Mouse (Mus musculus): ENCODE measurements at regions not wholly inside any gene's neighbourhood (a gene's known extent, or its start where the extent isn't known, plus 50 kb on each side); places are given as distances from the start of the nearest gene placed in this dataset.

- no peak overlapping the region for H3K9ac ChIP-seq
- WGBS = 82% methylated on average over 2 of the region's 2 CpGs
- H3K27me3 ChIP-seq (replicated peaks) = no peaks in the 10 kb centered on the region
- no peak for ATAC-seq (ENCODE audit: insufficient read depth, low FRiP score, low read depth)
- H3K4me1 ChIP-seq = no peaks in the 10 kb centered on the region
- no peak overlapping the region for H3K27ac ChIP-seq
- no peak overlapping the region for H3K4me2 ChIP-seq
- no peak overlapping the region for H3K4me3 ChIP-seq (replicated peaks)
- no peaks in the 10 kb centered on the region for H3K9me3 ChIP-seq
- H3K36me3 ChIP-seq = no peaks in the 10 kb centered on the region
Measured at GRCm38 (mm10) chr19:6607501-6607900, 64.7 kb upstream of the Slc22a12 start.

GRCm38 (mm10) chr19:6606667-6607066, 63.8 kb upstream of the Slc22a12 start:
- Histone ChIP-seq H3K36me3 (no peaks in the 10 kb centered on the region), H3K4me2 (no peak overlapping the region), H3K27me3 (replicated peaks) (no peaks in the 10 kb centered on the region), H3K4me1 (no peaks in the 10 kb centered on the region), H3K9ac (no peak overlapping the region), H3K9me3 (no peaks in the 10 kb centered on the region), H3K27ac (no peak overlapping the region), H3K4me3 (replicated peaks) (no peak overlapping the region)
- 76% methylated on average over 7 of the region's 7 CpGs for WGBS
- ATAC-seq (ENCODE audit: insufficient read depth, low FRiP score, low read depth) = no peak

DNA sequence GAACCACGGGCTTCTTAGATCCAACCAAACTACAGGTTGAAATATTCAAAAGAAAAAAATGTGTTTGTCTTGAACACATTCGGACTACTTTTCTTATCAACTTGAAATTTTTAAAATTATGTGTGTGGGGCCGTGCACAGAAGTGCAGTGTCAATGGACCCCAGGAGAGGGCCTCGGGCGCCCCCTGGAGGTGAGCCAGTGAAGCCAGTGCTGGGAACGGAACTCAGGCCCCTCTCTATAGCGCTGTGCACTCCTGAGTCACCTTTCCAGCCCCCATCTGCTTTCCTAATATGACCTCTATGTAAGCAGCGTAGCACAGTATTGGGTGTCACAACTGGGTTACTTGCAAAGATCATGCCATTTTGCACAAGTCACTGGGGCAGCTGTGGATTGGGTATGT, 61.9 kb upstream of the Slc22a12 start:
- Histone ChIP-seq H3K4me1 (0 out of 2 replicates have a peak, but pooled peaks cover 4% of the 10 kb centered on the region), H3K4me2 (no peak overlapping the region), H3K9ac (no peak overlapping the region), H3K27ac (no peak overlapping the region), H3K4me3 (replicated peaks) (no peak overlapping the region), H3K9me3 (no peaks in the 10 kb centered on the region), H3K27me3 (replicated peaks) (no peaks in the 10 kb centered on the region), H3K36me3 (no peaks in the 10 kb centered on the region)
- no peak for ATAC-seq (ENCODE audit: insufficient read depth, low FRiP score, low read depth)
- WGBS = 61% methylated on average over 8 of the region's 8 CpGs

DNA sequence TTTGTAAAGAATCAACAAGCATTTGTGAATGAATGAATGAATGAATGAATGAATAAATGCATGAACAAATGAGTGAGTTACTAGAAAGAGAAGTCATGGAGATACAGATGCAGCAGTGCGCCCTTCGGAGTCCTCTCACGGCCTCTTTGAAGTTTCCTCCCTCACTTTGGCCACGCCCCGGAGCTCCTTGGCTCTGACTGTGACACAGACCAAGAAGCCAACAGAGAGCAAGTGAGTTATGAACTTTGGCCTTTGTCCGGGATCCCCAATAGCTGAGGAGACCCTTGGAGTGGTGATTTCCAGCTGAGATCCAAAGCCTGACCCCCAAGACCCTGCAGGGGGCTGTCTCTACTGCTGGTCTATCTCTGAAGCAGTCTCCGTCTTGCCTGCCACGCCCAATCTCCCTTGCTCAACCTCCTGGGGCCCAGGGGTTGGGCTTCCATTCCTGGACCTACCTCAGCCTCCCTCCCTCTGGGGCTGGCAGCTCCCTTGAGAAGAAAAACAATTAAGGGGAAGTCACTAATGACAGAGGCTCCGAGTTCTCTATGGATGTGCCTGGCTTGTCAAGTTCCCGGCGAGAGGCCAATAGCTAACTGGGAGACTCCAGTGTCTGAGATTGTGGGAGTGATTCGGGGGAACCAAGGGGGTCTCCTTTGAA, 58.2 kb upstream of the Slc22a12 start:
- WGBS = 23% methylated on average over 12 of the region's 12 CpGs
- H3K4me3 ChIP-seq (replicated peaks) = no peak overlapping the region
- ATAC-seq (ENCODE audit: insufficient read depth, low FRiP score, low read depth) = no peak
- no peak overlapping the region for H3K27ac ChIP-seq
- no peak overlapping the region for H3K9ac ChIP-seq
- 0 out of 2 replicates have a peak, but pooled peaks cover 4% of the 10 kb centered on the region for H3K4me1 ChIP-seq
- no peak overlapping the region for H3K4me2 ChIP-seq
- H3K36me3 ChIP-seq = no peaks in the 10 kb centered on the region
- H3K27me3 ChIP-seq (replicated peaks) = no peaks in the 10 kb centered on the region
- no peaks in the 10 kb centered on the region for H3K9me3 ChIP-seq

DNA sequence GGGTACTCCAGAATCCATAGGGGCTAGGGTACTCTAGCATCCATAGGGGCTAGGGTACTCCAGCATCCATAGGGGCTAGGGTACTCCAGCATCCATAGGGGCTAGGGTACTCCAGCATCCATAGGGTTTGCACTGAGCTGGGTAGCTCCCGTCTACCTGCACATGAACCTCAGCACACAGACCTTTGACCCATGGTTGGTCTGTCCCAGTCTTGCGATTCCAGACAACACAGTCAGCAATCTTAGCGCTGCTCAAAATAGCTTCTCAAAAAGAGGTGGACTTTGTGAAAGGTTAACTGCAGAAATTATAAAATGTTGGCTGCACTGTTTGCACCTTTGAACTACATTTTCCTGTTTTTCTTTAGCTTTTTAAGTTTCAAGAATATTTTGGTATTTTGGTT, 56.4 kb upstream of the Slc22a12 start:
- no peak overlapping the region for H3K9ac ChIP-seq
- H3K27ac ChIP-seq = no peak overlapping the region
- 78% methylated on average over 3 of the region's 3 CpGs for WGBS
- no peak overlapping the region for H3K4me3 ChIP-seq (replicated peaks)
- no peaks in the 10 kb centered on the region for H3K27me3 ChIP-seq (replicated peaks)
- ATAC-seq (ENCODE audit: insufficient read depth, low FRiP score, low read depth) = no peak
- H3K36me3 ChIP-seq = no peaks in the 10 kb centered on the region
- H3K4me2 ChIP-seq = no peak overlapping the region
- H3K9me3 ChIP-seq = no peaks in the 10 kb centered on the region
- 0 out of 2 replicates have a peak, but pooled peaks cover 4% of the 10 kb centered on the region for H3K4me1 ChIP-seq

DNA sequence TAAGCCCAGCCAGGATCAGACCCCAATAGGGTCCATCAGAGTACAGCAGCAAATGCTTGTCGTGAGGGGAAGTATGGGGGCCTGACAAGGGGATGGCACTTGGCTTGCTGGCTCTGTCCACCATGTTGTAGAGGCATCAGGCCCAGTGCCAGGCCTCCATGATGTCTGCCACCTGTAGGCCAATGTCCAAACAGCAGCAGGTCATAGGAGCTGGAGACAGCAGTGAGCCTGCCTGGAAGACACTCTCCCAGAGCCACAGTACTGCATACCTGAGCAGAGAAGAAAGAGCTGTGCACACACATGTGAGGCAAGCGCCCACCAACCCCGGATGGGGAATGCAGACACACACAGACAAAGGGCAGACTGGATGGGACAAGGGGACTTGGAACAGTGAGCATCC, 55.4 kb upstream of the Slc22a12 start:
- Histone ChIP-seq H3K36me3 (no peaks in the 10 kb centered on the region), H3K9ac (no peak overlapping the region), H3K4me3 (replicated peaks) (no peak overlapping the region), H3K27me3 (replicated peaks) (no peaks in the 10 kb centered on the region), H3K27ac (no peak overlapping the region), H3K4me2 (no peak overlapping the region), H3K4me1 (0 out of 2 replicates have a peak, but pooled peaks cover 4% of the 10 kb centered on the region), H3K9me3 (no peaks in the 10 kb centered on the region)
- ATAC-seq (ENCODE audit: insufficient read depth, low FRiP score, low read depth) = no peak
- WGBS = 70% methylated on average over 3 of the region's 3 CpGs

- Histone ChIP-seq H3K4me1 (no peaks in the 10 kb centered on the region), H3K4me3 (replicated peaks) (no peak overlapping the region), H3K9ac (no peak overlapping the region), H3K27ac (no peak overlapping the region), H3K27me3 (replicated peaks) (no peaks in the 10 kb centered on the region), H3K9me3 (no peaks in the 10 kb centered on the region), H3K4me2 (no peak overlapping the region), H3K36me3 (no peaks in the 10 kb centered on the region)
- no peak for ATAC-seq (ENCODE audit: insufficient read depth, low FRiP score, low read depth)
- 61% methylated on average over 9 of the region's 9 CpGs for WGBS
Measured at GRCm38 (mm10) chr19:6595801-6596200, 53.0 kb upstream of the Slc22a12 start.

Measured in stomach, embryonic 15.5 days (tissue).